Mouse (Mus musculus): ENCODE results near the gene Ccdc92b. TPM values are rescaled to one million over a fixed set of nuclear protein-coding genes. Genes with fewer than 3 reads are reported as not detected.

Gene Ccdc92b
- total RNA-seq, 2 experiments from 2014 or later = 0.12 to 0.32 TPM

DNA sequence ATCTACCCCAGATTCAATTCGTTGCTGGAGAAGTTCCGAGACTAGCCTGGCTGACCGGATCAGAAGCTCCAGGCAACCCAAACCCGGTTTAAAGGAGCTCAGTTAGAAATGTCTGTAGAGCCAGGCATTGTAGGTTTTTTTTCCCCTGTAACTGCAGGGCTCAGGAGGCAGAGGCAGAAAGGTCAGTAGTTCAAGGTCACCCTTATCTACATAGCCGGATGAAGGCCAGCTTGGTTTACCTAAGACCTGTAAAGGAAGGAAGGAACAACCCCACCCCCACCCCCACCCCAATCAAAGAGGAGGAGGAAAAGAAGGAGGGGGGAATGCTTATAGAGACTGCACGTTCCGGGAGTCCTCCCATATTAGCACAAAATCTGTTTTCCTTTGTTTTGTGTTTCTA, 8.0 kb upstream of the Ccdc92b start:
- DNase-seq = no peak

DNA sequence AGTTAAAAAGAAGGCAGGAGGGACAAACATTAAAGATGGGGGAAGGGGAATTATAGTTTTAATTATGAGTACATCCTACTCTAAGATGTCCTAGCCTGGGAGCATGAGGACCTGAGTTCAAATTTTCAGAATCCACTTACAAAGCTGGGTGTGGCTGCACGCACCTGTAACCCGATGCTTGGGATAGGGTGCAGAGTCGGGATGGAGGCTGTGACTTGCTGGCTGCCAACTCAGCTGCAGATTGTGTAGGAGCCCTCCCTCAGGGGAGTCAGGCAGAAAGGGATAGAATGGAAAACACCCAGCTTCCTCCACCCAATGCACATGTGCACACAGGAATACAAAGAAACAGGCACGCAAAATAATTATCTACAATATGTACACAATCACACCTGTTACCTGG, 6.0 kb upstream of the Ccdc92b start:
- no peak for DNase-seq

DNA sequence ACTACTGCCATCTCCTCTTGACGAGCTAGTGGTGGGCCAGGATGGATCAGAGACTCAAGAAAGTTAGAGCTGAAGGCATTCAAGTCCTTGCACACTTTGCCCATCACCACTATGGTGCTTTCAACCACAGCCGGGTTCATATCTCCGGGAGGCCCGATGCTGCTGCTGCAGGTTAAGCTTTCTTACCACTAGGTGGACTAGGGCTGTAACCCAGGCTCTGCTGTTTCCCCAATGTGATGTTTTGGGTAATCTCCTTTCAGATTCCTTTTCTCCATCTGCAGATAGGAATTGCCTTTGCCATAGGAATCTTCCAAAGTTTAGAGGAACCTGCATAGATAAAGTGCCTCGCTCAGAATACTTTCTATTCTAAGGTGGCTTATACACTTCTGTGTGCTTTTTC, 3.8 kb upstream of the Ccdc92b start:
- no peak for DNase-seq

DNA sequence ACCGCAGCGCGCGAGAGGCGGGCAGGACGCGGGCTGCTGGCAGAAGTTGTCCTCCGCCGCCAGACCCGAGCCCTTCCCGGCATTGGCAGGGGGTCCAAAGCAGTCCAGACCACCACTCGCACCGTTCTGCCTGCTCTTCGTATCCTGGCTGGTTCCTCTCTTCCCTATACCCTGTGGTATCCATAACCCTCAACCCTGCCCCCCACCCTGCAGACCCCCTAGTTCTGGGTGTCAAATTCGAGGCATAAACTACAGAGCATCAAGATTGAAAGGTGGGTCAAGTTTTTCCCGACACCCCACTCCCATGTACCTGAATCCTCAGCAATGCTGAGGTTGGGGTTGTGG, 523 bp downstream of the Ccdc92b start:
- DNase-seq = no peak

DNA sequence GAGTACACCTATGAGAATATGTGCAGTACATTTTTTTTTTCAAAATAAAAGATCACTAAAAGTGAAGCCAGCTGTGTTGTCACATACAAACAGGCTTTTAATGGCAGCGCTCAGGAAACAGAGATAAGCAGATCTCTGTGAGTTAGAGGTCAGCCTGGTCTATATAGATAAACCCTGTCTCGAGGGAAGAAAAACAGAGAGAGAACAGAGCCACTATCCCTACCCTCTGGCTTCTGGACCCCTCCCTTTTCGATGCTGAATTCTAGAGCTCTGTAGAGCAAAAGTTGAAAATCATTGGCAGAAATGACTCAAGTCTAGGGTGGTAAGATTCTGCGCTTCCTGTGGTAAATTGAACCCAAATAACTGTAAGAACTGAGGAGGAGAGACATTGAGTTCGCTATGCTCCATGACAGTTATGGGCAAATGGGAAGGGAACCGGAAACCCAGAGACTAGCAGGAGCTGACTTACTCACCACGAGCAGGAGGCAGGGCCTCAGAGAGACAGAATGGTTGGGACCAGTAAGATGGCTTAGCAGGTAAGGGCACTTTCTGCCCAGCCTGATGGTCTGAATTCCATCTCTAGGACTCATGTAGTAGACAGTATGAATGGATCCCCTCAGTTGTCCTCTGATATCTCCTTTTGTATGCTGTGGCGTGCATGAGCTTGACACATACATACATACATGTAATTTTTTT, 2.7 kb downstream of the Ccdc92b start:
- no peak for DNase-seq

DNA sequence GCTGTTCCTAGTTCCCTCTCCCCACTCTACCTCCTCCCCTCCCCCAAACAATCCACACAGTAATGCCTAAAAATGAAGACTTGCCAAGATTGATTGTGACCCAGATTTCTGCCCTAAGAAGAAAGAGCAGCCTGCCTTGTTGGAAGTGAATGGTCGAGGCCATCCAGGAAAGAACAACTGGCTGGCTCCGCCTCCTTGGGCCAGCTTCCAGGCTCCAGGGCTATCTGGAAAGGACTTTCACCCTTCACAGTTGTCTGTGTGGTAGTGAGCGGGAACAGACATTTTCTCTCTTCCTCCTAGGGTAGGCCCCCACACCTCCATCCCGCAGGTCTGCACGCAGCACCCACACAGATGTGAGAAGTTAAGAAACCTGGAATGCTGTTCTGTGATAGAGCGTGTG, 4.3 kb downstream of the Ccdc92b start:
- DNase-seq = peak; percentile 38

DNA sequence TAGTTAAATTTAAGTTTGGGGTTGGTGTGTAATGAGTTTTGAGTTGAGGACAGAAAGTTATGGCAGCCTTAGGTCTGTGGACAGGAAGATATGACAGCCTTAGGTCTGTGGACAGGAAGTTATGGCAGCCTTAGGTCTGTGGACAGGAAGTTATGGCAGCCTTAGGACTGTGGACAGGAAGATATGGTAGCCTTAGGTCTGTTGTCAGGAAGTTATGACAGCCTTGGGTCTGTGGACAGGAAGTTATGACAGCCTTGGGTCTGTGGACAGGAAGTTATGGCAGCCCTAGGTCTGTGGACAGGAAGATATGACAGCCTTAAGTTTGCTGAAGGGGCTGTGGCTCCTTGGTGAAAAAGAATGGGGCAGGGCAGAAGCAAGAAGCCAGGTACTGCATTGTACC, 5.9 kb downstream of the Ccdc92b start:
- DNase-seq = no peak

DNA sequence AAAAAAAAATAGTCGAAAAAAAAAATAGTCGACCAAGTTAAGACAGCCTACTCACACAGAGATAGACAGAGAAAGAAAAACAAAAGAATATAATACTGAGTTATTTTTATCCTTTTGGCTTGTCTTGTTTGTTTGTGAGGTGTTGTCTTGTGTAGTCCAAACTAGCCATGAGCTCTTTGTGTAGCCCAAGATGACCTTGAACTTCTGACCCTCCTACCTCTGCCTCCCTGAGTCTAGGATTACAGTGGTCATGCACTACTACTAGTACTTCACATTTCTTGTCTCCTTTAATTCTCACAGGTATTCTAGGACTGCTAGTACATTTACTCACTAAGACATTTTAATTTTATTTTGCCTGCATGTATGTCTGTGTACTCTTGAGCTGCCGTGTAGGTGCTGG, 8.1 kb downstream of the Ccdc92b start:
- no peak for DNase-seq

DNA sequence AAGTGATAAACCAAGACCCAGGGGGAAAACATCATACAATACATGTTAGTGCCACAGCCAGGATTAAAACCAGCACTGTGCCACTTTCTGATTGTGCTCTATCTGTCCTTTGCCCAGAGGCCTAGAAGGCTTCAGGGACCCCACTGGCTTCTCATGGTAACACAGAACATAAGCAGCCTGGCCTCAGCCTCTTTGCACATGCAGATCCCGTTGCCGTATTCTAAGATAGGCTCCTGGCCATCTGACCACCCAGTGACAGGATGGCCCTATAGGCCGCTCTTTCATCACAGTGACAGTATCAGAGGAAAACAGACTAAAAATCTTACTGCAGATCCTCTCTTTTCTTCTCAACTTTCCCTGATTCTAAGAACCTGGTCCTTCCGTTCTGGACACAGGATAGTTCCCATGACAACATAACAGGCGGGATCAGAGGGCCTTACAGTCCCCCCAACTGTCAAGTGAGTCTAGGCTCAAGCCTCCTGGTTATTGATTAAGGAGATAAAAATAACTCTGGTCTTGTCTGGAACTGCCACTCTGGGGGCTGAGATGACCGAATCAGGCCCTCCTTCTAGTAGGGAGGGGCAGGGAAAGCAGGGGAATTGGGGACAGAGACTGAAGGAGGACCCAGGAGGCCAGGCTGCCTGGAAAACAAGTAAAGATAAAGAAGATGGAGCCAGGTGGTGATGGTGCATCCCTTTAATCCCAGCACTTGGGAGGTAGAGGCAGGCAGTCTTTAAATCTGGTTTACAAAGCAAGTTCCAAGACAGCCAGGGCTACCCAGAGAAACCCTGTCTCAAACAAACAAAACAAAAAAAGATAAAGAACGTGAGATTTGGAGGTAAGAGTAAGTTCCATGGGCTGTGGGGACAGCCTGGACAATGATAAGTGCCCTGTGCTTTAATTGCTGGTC, 12.7 kb downstream of the Ccdc92b start:
- no peak for DNase-seq

DNA sequence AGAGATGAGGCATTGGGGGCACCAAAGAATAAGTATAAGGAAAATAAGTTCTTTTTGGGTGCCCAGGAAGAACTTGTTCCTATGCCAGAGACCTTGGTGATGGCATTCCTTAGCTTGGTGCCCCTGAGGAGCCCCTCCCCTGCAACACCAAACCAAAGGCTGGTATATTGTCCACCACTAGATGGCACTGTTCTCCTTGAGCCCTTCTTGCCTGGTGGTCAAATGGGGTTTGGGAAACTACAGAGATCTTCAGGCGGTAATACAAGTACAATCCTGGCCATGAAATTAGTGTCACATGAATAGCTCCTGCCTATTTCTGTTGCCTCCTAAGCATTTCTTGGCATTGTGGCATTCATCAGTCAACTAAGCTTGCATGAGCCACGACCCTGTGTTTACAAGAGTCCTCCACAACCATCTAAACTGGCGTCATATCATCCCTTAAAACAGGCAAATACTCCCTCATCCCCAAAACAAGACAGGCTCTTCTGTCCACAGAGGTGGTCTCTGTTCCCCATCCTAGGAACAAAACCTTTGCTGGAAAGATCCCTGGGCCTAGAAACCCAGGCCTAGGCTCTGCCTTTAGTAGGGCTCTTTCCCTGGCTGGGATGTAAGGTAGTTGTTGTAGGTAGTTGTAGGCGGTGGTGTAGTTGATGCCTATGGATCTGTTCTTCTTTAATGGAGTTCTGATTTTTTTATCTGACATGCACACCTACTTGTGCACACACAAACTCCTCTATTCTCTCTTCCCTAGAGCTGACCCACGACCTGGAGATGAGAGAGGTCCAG, 15.3 kb downstream of the Ccdc92b start:
- DNase-seq = peak; percentile 54

DNA sequence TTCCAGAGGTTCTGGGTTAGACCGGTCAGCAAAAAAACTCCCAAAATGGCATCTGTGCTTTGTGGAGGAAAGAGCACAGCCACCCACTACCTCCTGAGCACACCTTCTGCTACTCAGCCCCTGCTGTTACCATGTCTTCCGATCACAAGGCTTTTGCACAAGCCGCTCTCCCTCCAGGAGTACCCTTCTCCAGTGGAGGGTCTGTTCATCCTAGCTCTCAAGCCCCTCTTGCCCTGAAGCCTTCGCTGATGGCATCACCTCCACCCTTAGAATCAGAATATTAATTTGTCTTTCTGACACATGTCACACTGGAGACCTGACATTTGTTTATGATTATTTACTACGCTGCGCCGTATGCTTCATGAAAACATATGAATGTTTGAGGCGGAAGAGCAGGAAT, 18.1 kb downstream of the Ccdc92b start:
- no peak for DNase-seq

DNA sequence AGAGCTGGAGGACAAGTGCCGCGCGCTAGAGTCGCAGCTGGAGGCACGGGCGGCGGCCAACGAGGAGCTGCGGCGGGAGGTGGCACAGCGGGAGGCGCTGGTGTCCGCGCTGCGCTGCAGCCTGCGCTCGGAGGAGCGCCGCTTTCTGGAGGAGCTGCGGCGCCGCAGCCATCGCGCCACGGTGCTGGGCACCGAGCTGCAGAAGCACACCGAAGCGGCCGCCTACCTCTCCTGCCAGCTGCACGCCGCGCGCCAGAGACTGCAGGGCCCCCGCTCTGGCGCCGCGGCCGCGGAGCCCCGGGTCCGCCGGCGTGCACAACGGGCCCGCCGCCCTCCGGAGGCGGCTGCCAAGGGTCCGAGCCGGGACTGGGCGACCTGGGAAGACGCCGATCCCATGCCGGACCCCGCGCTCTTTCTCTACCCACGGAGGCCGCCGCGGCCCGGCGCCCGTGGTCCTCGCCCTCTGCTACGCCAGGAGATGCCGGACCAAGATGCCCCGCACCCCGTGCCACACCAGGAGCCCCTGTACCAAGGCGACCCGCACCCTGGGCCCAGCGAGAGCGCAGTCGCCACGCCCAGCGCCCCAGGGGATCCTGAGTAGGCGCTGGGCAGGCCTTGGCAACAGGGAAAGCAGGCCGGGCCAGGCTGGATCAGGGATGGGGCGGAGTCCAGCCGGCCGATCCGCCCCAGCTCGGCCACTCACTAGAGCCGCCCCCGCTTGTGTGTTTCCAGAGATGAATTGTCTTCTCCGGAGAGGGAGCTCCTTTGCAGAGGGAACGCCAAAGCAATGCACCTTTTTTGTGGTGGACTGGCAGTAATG, 18.8 kb downstream of the Ccdc92b start:
- DNase-seq = peak; percentile 77

DNA sequence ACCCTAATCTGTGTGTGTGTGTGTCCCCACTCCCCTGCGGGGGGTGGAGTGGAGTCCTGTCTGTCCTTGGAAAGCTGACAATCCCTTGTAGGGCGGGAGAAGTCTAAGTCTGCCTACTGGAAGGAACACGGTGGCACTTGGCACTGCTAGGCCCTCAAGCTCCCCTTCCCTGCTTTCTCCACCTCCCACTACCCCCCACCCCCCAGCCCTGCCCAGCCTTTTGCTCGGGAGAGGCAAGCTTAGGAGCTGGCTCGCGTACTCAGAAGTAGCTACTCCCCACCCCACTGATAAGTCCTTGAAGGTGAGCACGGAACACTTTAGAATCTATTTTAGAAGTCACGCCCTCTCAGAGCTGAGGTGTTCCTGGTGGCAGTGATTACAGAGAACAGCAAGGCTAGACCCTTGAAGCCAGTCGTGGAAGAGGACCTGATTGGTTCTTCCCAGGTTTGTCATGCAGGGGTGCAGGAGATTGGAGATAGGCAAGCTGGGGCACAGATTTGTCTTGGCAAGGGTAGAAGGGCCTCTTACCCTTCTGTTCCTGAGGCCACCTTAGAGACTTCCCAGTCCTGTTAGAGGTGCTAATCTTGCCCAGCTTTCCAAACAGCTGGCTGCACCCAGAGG, 19.5 kb downstream of the Ccdc92b start:
- no peak for DNase-seq

DNA sequence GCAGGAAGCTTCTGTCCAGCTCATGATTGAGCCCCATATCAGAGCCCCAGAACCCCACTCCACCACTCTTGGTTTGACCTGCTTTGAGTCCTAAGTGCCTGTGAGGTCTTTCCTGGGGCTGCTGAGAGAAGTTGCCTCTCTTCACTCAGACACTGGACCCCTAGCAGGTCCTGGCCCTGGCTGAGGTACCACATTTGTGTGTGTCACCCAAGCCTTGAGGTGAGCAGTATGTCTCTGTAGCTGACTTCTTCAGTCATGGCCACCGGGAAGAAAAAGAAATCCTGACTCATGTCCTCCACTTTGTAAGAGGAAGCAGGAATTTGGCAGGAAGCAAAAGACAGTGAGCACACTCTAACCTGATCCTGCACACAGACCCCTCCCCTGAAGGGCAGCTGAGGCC, 20.2 kb downstream of the Ccdc92b start:
- DNase-seq = no peak

DNA sequence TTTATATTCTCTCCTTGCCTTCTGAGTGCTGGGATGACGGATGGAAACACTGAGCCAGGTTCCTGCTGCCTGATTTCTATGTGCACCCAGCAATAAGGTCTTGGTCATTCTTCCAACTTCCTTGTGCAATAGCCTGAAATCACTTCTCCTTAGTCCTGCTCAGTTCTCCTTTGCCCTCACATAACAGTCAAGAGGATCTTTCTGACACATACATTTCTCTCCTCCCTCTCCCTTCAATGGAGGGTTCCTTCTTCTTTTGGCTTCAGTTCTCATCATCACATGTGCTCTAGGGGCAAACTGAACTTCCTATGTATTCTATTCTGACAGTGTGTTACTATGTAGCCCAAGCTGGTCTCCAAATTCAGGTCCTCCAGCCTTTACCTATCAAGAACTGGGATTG, 28.6 kb downstream of the Ccdc92b start:
- DNase-seq = no peak

DNA sequence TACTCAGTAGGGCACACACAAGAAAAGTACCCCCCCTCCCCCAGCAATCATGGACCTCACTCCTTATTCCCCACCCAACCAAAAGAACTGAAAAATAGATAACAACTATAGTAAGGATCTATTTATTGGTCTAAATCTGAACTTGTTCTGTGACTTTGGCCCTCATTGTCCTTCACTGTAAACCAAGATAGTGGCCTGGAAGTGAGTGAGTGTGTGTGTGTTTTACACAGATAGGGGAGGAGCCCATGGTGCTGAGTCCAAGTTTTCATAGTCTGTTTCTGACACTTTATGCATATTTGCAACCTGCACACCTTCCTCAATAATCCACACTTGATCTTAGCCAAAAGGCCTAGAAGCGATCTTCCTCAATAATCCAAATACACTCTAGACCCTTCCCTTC, 29.3 kb downstream of the Ccdc92b start:
- no peak for DNase-seq

DNA sequence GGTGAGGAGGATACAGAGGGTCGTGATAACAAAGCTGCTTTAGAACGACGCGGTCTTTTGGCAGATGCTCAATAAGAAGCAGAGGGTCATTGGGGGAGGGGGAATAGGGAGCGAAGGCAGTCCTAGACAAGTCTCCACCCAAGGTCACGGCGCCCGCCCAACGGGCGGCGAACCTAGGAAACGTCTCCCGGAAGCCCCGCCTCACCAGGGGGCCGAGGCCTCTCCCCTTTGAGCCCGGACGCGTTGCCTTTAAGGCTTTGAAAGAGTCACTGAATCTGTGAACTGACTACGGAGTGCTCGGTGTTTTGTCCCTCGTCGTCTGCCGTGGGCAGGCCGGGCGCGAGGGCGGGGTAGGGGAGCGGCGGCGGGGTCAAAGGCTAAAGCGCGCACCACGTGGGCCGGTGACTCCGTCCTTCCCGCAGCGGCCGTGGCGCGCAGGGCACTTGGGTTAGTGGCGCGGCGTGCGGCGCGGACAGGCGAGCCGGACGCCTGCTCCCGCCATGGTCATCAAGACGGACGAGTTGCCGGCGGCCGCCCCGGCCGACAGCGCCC, 29.8 kb downstream of the Ccdc92b start, which contains the start of gene Cluh:
TSS of gene Cluh (plus strand) at position 401 of the 552 bp plus-strand sequence.
- peak; percentile 97 for DNase-seq

DNA sequence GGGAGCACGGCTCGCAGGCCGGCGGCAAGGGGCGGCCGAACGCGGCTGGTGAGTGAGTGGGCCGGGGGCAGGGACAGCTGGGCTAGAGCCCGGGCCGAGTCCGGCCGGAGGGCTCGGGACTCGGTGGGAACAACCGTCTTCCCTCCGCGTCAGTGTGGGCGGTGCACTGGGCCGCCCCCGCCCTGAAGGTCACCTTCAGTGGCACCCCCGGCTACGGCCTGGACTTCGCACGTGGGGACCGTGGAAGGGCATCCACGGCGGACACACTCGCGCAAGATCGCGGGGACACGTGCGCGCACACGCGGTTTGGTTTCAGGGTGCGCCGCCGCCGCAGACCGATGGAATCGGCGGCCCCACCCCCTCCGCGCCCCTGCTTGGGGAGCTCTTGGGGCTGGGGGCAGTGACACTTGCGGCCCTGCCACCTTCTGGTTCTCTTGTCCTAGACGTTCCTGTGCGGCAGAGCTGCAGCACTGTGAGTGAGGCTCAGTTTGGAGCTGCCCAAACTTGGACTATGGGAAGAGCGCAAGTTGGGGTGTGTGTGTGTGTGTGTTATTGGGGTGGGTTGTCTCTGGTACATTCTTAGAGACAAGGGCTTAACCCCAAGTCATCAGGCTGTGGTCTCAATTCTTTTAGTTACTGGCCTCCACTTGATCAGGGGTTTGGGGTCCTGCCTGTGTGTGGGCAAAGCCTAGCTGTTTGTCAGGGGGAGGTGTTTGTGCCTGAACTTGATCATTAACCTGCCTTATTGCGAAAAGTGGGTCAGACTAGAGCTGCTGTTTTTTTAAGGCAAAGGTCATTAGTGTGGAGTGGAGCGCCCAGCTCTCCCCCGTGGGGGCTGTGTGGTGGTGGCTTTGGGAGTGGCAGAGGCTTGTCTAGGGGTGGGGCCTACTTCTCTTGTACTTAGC, 30.5 kb downstream of the Ccdc92b start:
- no peak for DNase-seq

DNA sequence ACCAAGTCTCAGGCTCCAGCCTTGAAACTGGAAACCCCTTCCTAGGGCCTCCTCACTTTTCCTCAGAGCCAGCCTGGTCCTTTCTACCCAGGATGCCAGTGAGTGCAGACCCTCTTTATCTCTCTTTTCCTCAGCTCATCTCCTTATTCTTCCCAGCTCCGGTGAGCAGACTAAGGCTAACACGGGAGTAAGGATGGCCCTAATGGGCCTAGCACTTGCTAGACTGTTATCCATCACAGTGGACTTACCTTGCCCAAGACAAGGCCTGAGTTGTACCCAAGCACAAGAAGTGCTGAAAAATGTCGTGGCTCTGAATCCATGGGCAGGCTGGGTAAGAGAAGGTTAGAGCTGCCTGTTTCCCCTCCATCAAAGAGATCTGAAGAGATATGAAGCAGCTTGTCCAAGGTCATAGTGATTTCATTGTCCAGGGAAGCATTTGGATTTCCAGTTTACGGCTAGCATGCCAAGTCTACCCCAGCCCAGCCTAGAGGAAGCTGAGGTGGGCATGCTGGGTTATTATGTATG, 31.2 kb downstream of the Ccdc92b start:
- DNase-seq = no peak

DNA sequence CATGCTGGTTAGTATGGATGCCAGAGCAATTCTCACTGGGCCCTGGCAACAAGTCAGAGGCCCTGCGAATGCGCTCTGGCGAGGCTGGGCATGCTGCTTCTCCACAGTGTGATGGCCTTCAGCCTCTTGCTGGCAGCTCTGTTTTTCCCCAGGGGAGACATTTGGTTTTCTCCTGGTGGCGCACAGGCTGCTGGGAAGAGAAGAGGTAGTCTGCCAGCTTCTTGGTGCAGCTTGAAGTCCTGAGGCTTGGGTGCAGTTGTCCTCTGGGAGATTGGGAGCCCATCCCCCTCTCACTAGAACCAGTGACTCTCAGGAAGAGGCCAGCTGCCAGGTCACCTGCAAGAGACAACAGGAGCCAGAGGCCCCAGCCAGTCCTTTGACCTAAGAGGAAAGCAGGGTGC, 33.4 kb downstream of the Ccdc92b start:
- peak; percentile 23 for DNase-seq

Data from gastrocnemius, postnatal 10 days (tissue).